Mouse (Mus musculus): ENCODE measurements around the gene Itga9.

DNA sequence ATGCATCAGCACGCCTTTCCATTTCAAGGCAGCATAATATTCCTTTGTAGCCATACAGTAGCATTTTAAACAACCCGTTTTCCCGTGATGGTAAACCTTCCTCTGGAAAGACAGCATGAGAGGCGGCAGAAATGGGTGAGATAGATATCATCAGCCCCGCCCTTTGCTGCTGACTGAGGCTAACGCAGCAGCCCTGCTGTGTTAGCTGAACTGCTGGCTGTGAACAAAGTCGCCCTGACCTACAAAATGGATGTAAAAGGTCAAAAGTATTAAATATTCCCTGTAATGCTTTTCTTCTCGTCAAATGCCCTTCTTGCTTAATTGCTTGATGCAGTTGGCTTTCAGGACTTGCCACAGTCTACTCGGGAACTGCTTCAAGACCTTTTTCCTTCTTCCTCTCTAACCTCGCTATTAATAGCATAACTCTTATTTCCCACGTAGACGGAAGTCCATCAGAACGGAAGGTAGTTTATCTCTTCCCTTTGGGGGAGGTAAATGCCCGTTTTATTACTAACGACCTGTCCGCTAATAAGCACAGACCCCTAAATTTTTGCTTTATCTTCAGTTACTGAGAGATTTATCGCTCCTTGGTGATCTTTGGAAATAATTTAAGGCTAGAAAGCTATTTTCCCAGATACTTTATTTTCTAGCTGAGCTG, 39.3 kb downstream of the Itga9 start:
- TF ChIP-seq CTCF (IDR thresholded peaks at IDR 0.05; ENCODE audit: borderline replicate concordance, control insufficient read depth, extremely low read depth, insufficient read depth, low read length, poor library complexity) = no peak
- no peak for TF ChIP-seq POLR2A (IDR thresholded peaks at IDR 0.05; ENCODE audit: control insufficient read depth, extremely low read depth, insufficient read depth, low read length, poor library complexity)

Measured in thymus, adult 2 months (tissue).